Mouse (Mus musculus): ENCODE measurements at regions not wholly inside any gene's neighbourhood (a gene's known extent, or its start where the extent isn't known, plus 50 kb on each side); places are given as distances from the start of the nearest gene placed in this dataset.

DNA sequence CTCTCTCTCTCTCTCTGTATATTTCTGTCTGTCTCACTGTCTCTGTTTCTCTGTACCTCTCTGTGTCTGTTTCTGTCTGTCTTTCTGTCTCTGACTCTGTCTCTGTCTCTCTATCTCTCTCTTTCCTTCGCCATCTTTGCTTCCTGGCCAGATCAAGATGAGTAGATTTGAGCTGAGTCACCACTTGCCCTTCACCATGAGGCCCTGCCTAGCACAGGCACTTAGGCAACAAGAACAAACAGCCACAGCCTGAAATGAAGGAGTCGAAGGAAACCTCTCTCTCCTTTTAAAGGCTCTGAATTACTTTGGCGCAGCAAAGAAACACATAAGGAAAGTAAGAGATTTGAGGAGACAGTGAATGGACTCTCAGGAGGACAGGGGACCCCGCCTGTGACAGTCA lies 69.4 kb upstream of the Clint1 start:
- no peak overlapping the region for H3K27ac ChIP-seq (ENCODE audit: low read depth, low read length)
- ATAC-seq (ENCODE audit: low read depth), result no peak
- no peaks in the 10 kb centered on the region for H3K36me3 ChIP-seq (ENCODE audit: control insufficient read depth, insufficient read depth, low read length)
- no peak overlapping the region for H3K4me2 ChIP-seq (ENCODE audit: low read depth, low read length)
- H3K9ac ChIP-seq (replicated peaks; ENCODE audit: low read depth, low read length), result no peak overlapping the region
- no peaks in the 10 kb centered on the region for H3K9me3 ChIP-seq (ENCODE audit: control insufficient read depth, low read length)
- no peak overlapping the region for H3K4me3 ChIP-seq (ENCODE audit: low read depth, low read length)
- WGBS, result 86% methylated on average over 4 of the region's 4 CpGs
- H3K27me3 ChIP-seq (ENCODE audit: control insufficient read depth, insufficient read depth, low read length), result no peaks in the 10 kb centered on the region
- no peaks in the 10 kb centered on the region for H3K4me1 ChIP-seq (ENCODE audit: control insufficient read depth, insufficient read depth, low read length)

DNA sequence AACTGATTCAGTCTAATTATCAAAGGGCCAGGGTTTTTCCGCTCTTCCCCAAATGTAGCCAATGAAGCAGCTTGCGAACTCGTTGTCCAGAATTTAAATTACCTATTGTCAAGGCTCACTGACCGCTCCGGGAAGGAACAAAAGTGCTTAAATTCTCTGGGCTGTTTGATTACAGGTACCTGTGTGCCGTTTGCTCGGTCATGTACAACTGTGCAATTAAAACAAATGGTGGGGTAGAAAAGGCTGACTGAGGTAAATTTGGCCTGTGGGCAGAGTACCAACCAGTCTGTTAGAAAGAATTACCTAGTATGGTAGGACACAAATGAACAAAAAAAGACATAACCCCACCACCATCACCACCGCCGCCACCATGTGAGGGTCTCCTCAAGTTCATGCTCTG lies 66.0 kb upstream of the Clint1 start:
- H3K4me1 ChIP-seq (ENCODE audit: control insufficient read depth, insufficient read depth, low read length), result no peaks in the 10 kb centered on the region
- no peak overlapping the region for H3K4me3 ChIP-seq (ENCODE audit: low read depth, low read length)
- no peak overlapping the region for H3K4me2 ChIP-seq (ENCODE audit: low read depth, low read length)
- H3K27ac ChIP-seq (ENCODE audit: low read depth, low read length), result 0 out of 2 replicates have a peak overlapping the region, but pooled peaks have one; percentile 23
- H3K36me3 ChIP-seq (ENCODE audit: control insufficient read depth, insufficient read depth, low read length), result no peaks in the 10 kb centered on the region
- 52% methylated on average over 9 of the region's 9 CpGs for WGBS
- H3K27me3 ChIP-seq (ENCODE audit: control insufficient read depth, insufficient read depth, low read length), result no peaks in the 10 kb centered on the region
- ATAC-seq (ENCODE audit: low read depth), result peak; percentile 49; the same call in 1 of the 2 replicates
- H3K9ac ChIP-seq (replicated peaks; ENCODE audit: low read depth, low read length), result no peak overlapping the region
- H3K9me3 ChIP-seq (ENCODE audit: control insufficient read depth, low read length), result no peaks in the 10 kb centered on the region

DNA sequence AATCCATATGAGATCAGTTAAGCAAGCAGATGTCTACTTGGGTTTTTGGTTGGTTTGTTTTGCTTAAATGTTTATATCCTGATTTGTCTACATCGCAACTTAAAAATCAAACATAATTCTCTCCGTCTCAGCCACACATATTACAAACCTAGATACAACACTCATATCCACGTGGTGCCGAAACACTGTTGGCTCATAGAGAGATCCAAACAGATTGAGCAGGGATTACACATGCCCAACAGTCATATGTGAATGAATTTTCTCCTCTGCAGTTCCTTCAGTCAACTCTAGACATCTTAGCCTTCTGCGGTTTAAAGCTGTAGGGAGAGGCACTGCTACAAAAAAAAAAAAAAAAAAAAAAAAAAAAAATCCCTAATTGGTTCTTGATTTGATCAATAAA lies 64.4 kb upstream of the Clint1 start:
- 92% methylated on average over 5 of the region's 5 CpGs for WGBS
- Histone ChIP-seq H3K4me2 (ENCODE audit: low read depth, low read length) (no peak overlapping the region), H3K9ac (replicated peaks; ENCODE audit: low read depth, low read length) (no peak overlapping the region), H3K36me3 (ENCODE audit: control insufficient read depth, insufficient read depth, low read length) (no peaks in the 10 kb centered on the region), H3K27me3 (ENCODE audit: control insufficient read depth, insufficient read depth, low read length) (no peaks in the 10 kb centered on the region), H3K27ac (ENCODE audit: low read depth, low read length) (no peak overlapping the region), H3K9me3 (ENCODE audit: control insufficient read depth, low read length) (no peaks in the 10 kb centered on the region), H3K4me3 (ENCODE audit: low read depth, low read length) (no peak overlapping the region), H3K4me1 (ENCODE audit: control insufficient read depth, insufficient read depth, low read length) (no peaks in the 10 kb centered on the region)
- no peak for ATAC-seq (ENCODE audit: low read depth)

DNA sequence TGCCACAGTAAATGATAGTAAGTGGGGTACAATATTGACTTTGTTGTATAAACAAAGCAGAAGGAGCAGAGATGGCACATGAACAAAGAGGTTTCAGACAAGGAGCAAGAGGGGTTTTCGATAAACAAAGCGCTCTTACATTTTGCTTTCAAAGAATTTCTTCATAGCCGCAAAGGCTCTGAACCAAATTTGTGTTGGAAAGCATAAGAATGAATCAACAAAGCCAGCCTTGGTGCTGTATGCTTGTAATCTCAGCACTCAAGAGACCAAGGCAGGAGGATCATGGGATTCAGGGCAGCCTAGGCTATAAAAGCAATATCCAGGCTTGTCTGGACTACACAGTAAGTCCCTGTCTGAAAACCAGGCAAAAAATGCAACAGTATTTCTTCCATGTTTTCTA lies 62.0 kb upstream of the Clint1 start:
- no peak overlapping the region for H3K4me2 ChIP-seq (ENCODE audit: low read depth, low read length)
- no peaks in the 10 kb centered on the region for H3K9me3 ChIP-seq (ENCODE audit: control insufficient read depth, low read length)
- H3K36me3 ChIP-seq (ENCODE audit: control insufficient read depth, insufficient read depth, low read length), result no peaks in the 10 kb centered on the region
- H3K27me3 ChIP-seq (ENCODE audit: control insufficient read depth, insufficient read depth, low read length), result no peaks in the 10 kb centered on the region
- 81% methylated on average over 3 of the region's 3 CpGs for WGBS
- H3K4me3 ChIP-seq (ENCODE audit: low read depth, low read length), result no peak overlapping the region
- H3K9ac ChIP-seq (replicated peaks; ENCODE audit: low read depth, low read length), result no peak overlapping the region
- H3K4me1 ChIP-seq (ENCODE audit: control insufficient read depth, insufficient read depth, low read length), result no peaks in the 10 kb centered on the region
- H3K27ac ChIP-seq (ENCODE audit: low read depth, low read length), result no peak overlapping the region
- ATAC-seq (ENCODE audit: low read depth), result no peak

DNA sequence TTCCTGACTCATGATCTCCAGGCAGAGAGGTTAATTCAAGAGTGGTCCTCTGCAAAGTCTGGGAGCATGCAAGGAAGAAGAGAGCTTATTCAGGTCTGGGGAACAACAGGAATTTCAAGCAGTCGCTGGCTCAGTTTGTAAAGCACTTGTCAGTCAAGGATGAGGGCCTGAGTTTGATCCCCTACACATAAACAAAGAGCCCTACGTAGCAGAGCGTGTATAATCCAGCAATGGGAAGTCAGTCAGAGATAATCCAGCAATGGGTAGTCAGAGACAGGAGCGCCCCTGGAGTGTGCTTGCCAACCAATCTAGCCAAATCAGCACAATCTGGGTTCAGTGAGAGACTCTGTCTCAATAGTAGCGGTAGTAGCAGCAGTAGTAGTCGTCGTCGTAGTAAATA lies 61.3 kb upstream of the Clint1 start:
- H3K4me1 ChIP-seq (ENCODE audit: control insufficient read depth, insufficient read depth, low read length), result no peaks in the 10 kb centered on the region
- no peak overlapping the region for H3K9ac ChIP-seq (replicated peaks; ENCODE audit: low read depth, low read length)
- ATAC-seq (ENCODE audit: low read depth), result no peak
- no peaks in the 10 kb centered on the region for H3K36me3 ChIP-seq (ENCODE audit: control insufficient read depth, insufficient read depth, low read length)
- no peak overlapping the region for H3K27ac ChIP-seq (ENCODE audit: low read depth, low read length)
- no peaks in the 10 kb centered on the region for H3K27me3 ChIP-seq (ENCODE audit: control insufficient read depth, insufficient read depth, low read length)
- WGBS, result 76% methylated on average over 8 of the region's 8 CpGs
- H3K4me3 ChIP-seq (ENCODE audit: low read depth, low read length), result no peak overlapping the region
- no peaks in the 10 kb centered on the region for H3K9me3 ChIP-seq (ENCODE audit: control insufficient read depth, low read length)
- no peak overlapping the region for H3K4me2 ChIP-seq (ENCODE audit: low read depth, low read length)

DNA sequence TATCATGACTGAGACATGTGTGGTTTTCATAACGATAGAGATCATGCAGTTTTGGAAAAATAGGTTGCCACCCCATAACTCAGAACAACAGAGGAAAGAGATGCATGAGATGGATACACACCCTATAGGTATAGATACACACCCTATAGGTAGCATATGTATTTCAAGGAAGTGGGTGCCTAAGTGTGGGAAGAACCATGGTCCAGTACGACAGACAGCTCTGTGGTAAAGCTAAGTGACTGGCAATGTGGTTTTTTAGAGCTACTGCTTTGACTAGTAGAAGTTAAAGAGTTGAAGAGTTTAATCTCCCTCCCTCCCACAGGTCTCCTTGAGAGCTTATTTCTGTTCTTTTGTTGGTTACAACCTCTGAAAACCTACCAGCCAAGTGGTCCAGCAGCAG lies 60.2 kb upstream of the Clint1 start:
- Histone ChIP-seq H3K36me3 (ENCODE audit: control insufficient read depth, insufficient read depth, low read length) (no peaks in the 10 kb centered on the region), H3K4me1 (ENCODE audit: control insufficient read depth, insufficient read depth, low read length) (no peaks in the 10 kb centered on the region), H3K9me3 (ENCODE audit: control insufficient read depth, low read length) (no peaks in the 10 kb centered on the region), H3K27ac (ENCODE audit: low read depth, low read length) (no peak overlapping the region), H3K9ac (replicated peaks; ENCODE audit: low read depth, low read length) (no peak overlapping the region), H3K4me3 (ENCODE audit: low read depth, low read length) (no peak overlapping the region), H3K27me3 (ENCODE audit: control insufficient read depth, insufficient read depth, low read length) (no peaks in the 10 kb centered on the region), H3K4me2 (ENCODE audit: low read depth, low read length) (no peak overlapping the region)
- no peak for ATAC-seq (ENCODE audit: low read depth)
- WGBS, result 96% methylated on average over 2 of the region's 2 CpGs

DNA sequence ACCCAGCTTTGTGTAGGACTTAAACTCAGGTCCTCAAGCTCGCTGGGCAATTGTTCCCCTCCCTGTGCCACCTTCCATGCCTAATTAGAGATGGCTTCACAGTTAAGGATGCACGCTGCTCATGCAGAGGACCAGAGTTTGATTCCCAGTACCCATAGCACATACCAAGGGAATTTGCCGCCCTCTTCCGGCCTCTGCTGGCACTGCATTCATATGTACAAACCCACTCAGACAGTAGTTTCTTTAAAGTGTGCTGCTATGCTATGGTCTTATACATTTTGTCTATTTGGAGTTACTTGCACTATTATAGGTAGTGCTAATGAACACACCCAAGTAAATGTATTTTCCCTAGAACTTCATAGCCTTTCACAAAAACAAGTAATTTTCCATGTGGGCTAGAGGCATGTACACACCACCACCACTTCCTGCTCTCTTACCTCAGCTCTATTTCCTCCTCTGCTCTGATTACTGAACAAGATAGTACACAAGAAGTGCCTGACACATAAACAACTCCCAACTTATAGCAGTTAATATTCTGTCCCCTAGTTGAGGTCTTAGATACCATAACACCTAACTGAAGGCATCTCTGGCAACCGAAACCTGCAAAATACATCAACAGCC lies 57.4 kb upstream of the Clint1 start:
- ATAC-seq (ENCODE audit: low read depth), result no peak
- Histone ChIP-seq H3K4me3 (ENCODE audit: low read depth, low read length) (no peak overlapping the region), H3K27ac (ENCODE audit: low read depth, low read length) (no peak overlapping the region), H3K4me1 (ENCODE audit: control insufficient read depth, insufficient read depth, low read length) (no peaks in the 10 kb centered on the region), H3K9me3 (ENCODE audit: control insufficient read depth, low read length) (no peaks in the 10 kb centered on the region), H3K36me3 (ENCODE audit: control insufficient read depth, insufficient read depth, low read length) (no peaks in the 10 kb centered on the region), H3K4me2 (ENCODE audit: low read depth, low read length) (no peak overlapping the region), H3K27me3 (ENCODE audit: control insufficient read depth, insufficient read depth, low read length) (no peaks in the 10 kb centered on the region), H3K9ac (replicated peaks; ENCODE audit: low read depth, low read length) (no peak overlapping the region)
- 80% methylated on average over 5 of the region's 5 CpGs for WGBS

DNA sequence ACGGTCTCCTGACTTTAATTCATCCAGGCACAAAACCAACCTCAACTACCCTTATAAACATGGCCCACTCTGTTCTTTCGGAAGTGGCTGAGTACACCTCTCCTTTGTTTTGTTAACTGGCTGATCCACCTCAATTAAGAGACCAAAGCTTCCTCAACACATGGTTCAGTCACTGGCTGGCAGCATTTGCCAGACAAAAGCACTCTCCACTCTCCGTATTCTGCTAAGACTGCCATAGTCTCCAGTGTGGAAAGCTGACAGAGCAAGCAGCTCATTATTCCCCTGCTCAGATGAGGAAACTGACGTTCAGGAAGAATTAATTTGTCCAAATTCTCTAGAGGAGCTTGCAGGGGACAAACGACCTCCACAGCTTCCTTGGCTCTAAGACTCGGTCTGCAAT lies 56.5 kb upstream of the Clint1 start:
- H3K9me3 ChIP-seq (ENCODE audit: control insufficient read depth, low read length), result no peaks in the 10 kb centered on the region
- WGBS, result 31% methylated on average over 6 of the region's 6 CpGs
- no peak for ATAC-seq (ENCODE audit: low read depth)
- H3K4me2 ChIP-seq (ENCODE audit: low read depth, low read length), result no peak overlapping the region
- H3K9ac ChIP-seq (replicated peaks; ENCODE audit: low read depth, low read length), result no peak overlapping the region
- 0 out of 2 replicates have a peak, but pooled peaks cover 3% of the 10 kb centered on the region for H3K4me1 ChIP-seq (ENCODE audit: control insufficient read depth, insufficient read depth, low read length)
- H3K36me3 ChIP-seq (ENCODE audit: control insufficient read depth, insufficient read depth, low read length), result no peaks in the 10 kb centered on the region
- H3K4me3 ChIP-seq (ENCODE audit: low read depth, low read length), result no peak overlapping the region
- no peak overlapping the region for H3K27ac ChIP-seq (ENCODE audit: low read depth, low read length)
- H3K27me3 ChIP-seq (ENCODE audit: control insufficient read depth, insufficient read depth, low read length), result no peaks in the 10 kb centered on the region

DNA sequence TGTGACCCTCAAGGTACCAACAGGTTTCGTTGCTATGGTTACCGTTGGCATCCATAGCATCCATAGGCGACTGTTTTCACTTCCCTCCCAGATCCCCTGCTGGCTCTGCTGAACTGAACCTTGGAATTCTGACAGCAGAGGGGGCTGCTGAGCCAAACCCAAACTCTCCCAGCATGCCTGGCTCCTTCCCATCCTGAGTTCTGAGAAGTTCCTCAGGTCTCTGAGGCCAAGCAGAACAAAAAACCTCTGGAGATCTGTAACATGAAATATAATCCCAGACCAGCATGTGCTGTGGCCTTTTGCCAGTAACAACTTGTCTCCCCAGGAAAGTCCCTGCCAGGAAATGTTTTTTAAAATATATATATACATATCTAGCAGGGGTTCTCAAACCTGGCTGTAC lies 56.1 kb upstream of the Clint1 start:
- 8% methylated on average over 3 of the region's 3 CpGs for WGBS
- H3K27ac ChIP-seq (ENCODE audit: low read depth, low read length), result no peak overlapping the region
- no peaks in the 10 kb centered on the region for H3K36me3 ChIP-seq (ENCODE audit: control insufficient read depth, insufficient read depth, low read length)
- no peak overlapping the region for H3K9ac ChIP-seq (replicated peaks; ENCODE audit: low read depth, low read length)
- H3K9me3 ChIP-seq (ENCODE audit: control insufficient read depth, low read length), result no peaks in the 10 kb centered on the region
- H3K4me3 ChIP-seq (ENCODE audit: low read depth, low read length), result no peak overlapping the region
- 0 out of 2 replicates have a peak, but pooled peaks cover 3% of the 10 kb centered on the region for H3K4me1 ChIP-seq (ENCODE audit: control insufficient read depth, insufficient read depth, low read length)
- H3K27me3 ChIP-seq (ENCODE audit: control insufficient read depth, insufficient read depth, low read length), result no peaks in the 10 kb centered on the region
- no peak for ATAC-seq (ENCODE audit: low read depth)
- no peak overlapping the region for H3K4me2 ChIP-seq (ENCODE audit: low read depth, low read length)
